Mouse (Mus musculus) frontal cortex, postnatal 25 days (tissue): ENCODE data around the gene Srsf2.
A peak's percentile ranks its signal among the peaks of the same experiment; 100 is the strongest.

Source experiments
- DNase-seq, 2 experiments: peaks; one replicate each; pipeline ENCODE4 v3.0.0; 2022; ENCODE audit warnings: low spot score in 2 of 2

Srsf2 gene

GRCm38 (mm10) chr11:116809520-116809919 is 43.4 kb downstream of the Srsf2 start:
- no peak for DNase-seq

GRCm38 (mm10) chr11:116808811-116809395 is 44.0 kb downstream of the Srsf2 start:
- no peak for DNase-seq

- DNase-seq, result peak; percentile 87
These were observed 44.8 kb downstream of the Srsf2 start for GRCm38 (mm10) chr11:116807938-116808606.

- no peak for DNase-seq
These were observed 45.4 kb downstream of the Srsf2 start for GRCm38 (mm10) chr11:116807526-116807925.

- no peak for DNase-seq
These were observed 45.8 kb downstream of the Srsf2 start for GRCm38 (mm10) chr11:116807116-116807515.

GRCm38 (mm10) chr11:116806136-116807071 is 46.5 kb downstream of the Srsf2 start:
- no peak for DNase-seq

- no peak for DNase-seq
These were observed 50.2 kb downstream of the Srsf2 start for GRCm38 (mm10) chr11:116802709-116803108.

- DNase-seq, result no peak
These were observed 51.8 kb downstream of the Srsf2 start for GRCm38 (mm10) chr11:116801106-116801505.
